Mouse (Mus musculus): Measurements from ENCODE around the gene Jaml. TPM values are rescaled to one million over a fixed set of nuclear protein-coding genes. Genes with fewer than 3 reads are reported as not detected.

The Jaml gene
- polyA plus RNA-seq, 1 experiment from 2014 or later, result not detected

DNA sequence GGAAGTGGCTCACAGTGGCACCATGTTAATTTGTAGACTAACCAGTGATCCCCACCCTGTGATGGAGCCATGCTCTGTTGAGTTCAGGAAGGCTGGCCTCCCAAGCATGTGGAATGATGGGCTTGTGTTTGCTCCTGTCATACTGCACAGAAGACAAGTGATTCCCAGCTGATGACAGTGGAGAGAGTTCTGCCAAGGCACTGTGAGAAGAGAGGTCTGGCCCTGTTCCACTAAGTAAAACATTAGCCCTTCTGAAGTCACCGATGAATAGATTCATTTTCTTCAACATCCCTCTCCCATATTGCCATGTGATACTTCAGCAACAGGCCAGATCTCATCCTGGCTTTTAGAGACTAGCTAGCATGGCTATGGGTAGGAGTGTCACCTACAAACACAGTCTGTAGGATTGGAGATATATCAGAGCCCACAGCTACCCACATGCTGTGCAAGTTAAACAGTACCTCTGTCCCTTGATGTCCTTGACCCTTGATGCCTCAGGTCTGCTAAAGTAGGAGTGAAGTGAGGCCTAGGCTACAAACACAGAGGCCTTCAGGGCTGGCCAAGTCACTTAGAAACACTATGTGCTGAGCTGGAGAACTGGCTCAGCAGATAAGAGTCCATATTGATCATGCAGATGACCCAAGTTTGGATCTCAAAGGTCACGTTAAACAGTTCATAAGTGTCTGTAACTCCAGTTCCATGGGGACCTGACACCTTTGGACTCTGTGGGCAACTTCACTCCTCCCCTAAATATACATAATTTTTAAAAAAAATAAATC lies 26.8 kb downstream of the Jaml start:
- Histone ChIP-seq H3K36me3 (ENCODE audit: control insufficient read depth, insufficient read depth, low read length) (no peaks in the 10 kb centered on the region), H3K9me3 (ENCODE audit: control insufficient read depth, low read length) (no peaks in the 10 kb centered on the region), H3K4me1 (ENCODE audit: control insufficient read depth, insufficient read depth, low read length) (no peaks in the 10 kb centered on the region), H3K27me3 (ENCODE audit: control insufficient read depth, insufficient read depth, low read length) (no peaks in the 10 kb centered on the region), H3K4me2 (replicated peaks; ENCODE audit: low read depth, low read length) (no peak overlapping the region), H3K4me3 (ENCODE audit: low read length) (no peak overlapping the region), H3K9ac (ENCODE audit: low read depth, low read length) (no peak overlapping the region), H3K27ac (ENCODE audit: low read depth, low read length) (no peak overlapping the region)
- 87% methylated on average over 2 of the region's 2 CpGs for WGBS
- no peak for ATAC-seq (ENCODE audit: low FRiP score, low TSS enrichment)

DNA sequence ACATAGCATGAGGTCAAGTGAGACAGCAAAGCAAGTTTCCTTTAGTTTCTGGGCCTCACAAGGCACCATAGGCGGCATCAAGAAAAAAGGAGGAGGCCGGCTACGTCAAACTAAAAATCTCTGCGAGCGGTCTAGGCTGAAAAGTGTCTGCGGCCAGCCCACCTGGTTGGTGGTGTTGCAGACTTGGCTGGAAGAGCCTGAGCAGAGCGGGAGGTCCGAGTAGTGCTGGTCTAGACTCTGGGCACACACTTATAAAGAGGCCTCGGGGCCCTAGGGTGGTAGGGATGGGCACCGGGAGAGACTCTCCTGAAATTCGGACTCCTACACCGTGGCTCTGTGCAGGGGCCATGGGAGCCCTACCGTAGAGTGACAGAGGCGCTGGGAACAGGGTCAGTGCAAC lies 36.7 kb downstream of the Jaml start:
- no peaks in the 10 kb centered on the region for H3K27me3 ChIP-seq (ENCODE audit: control insufficient read depth, insufficient read depth, low read length)
- no peaks in the 10 kb centered on the region for H3K9me3 ChIP-seq (ENCODE audit: control insufficient read depth, low read length)
- H3K9ac ChIP-seq (ENCODE audit: low read depth, low read length), result peak overlapping the region; percentile 45
- ATAC-seq (ENCODE audit: low FRiP score, low TSS enrichment), result peak; percentile 65
- no peak overlapping the region for H3K27ac ChIP-seq (ENCODE audit: low read depth, low read length)
- H3K4me2 ChIP-seq (replicated peaks; ENCODE audit: low read depth, low read length), result peak overlapping the region; percentile 49
- H3K36me3 ChIP-seq (ENCODE audit: control insufficient read depth, insufficient read depth, low read length), result no peaks in the 10 kb centered on the region
- H3K4me3 ChIP-seq (ENCODE audit: low read length), result peak overlapping the region; percentile 37
- H3K4me1 ChIP-seq (ENCODE audit: control insufficient read depth, insufficient read depth, low read length), result peaks cover 11% of the 10 kb centered on the region
- 2% methylated on average over 14 of the region's 14 CpGs for WGBS

DNA sequence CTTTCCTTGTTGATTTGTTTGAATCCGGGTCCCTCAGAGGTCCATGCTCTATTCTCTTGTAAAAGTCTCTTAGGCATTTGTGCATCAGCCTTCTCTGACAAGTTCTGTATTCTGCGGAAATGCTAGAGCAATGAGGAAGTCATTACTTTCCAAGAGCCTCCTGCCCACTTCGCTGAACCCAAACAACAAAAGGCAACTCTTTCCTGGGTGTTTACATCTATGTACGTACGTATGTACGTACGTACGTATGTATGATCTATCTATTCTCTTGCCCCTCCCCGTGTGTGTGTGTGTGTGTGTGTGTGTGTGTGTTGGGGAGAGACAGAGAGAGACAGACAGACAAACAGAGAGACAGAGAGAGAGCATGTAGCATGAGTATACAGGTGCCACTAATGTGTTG lies 37.8 kb downstream of the Jaml start:
- Histone ChIP-seq H3K4me2 (replicated peaks; ENCODE audit: low read depth, low read length) (no peak overlapping the region), H3K36me3 (ENCODE audit: control insufficient read depth, insufficient read depth, low read length) (no peaks in the 10 kb centered on the region), H3K4me1 (ENCODE audit: control insufficient read depth, insufficient read depth, low read length) (peaks cover 11% of the 10 kb centered on the region), H3K9ac (ENCODE audit: low read depth, low read length) (no peak overlapping the region), H3K9me3 (ENCODE audit: control insufficient read depth, low read length) (no peaks in the 10 kb centered on the region), H3K27me3 (ENCODE audit: control insufficient read depth, insufficient read depth, low read length) (no peaks in the 10 kb centered on the region), H3K27ac (ENCODE audit: low read depth, low read length) (no peak overlapping the region), H3K4me3 (ENCODE audit: low read length) (no peak overlapping the region)
- WGBS, result 67% methylated on average over 9 of the region's 9 CpGs
- ATAC-seq (ENCODE audit: low FRiP score, low TSS enrichment), result no peak

DNA sequence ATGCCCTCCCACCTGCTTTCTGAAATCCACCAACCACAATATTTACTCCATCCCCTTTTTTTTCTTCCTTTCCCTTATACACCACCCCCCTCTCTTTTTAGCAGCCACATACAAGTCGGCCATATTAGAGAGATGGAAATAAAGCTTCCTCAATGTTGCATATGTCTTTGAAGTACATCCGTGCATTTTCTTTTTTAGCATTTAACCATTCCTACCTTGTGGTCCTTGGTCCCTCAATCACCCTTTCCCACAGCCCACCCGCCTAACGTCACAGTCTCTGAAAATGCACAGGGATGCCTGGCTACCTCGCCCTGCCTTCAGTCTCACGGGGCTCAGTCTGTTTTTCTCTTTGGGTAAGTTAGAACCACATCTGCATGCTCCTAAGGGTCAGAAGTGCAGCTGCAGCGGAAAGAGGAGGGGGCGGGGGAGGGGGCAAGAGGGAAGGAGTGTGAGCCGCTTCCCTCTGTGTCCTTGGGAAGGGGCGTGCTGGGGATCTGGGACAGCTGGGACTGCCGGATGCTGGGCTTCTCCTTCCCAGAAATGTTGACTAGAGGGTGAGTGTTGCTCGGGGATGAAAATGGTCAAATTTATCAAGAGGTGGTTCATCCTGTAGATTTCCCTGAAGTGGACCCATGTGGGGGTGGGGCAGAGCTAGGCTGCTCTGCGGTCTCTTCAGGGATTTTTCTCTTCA lies 38.9 kb downstream of the Jaml start, which contains the start of gene Scn2b:
TSS of gene Scn2b (plus strand) at position 42 of the 691 bp plus-strand sequence.
- 0% methylated on average over 13 of the region's 13 CpGs for WGBS
- Histone ChIP-seq H3K27me3 (ENCODE audit: control insufficient read depth, insufficient read depth, low read length) (no peaks in the 10 kb centered on the region), H3K4me2 (replicated peaks; ENCODE audit: low read depth, low read length) (peak within 1 kb of the TSS; percentile 64), H3K4me1 (ENCODE audit: control insufficient read depth, insufficient read depth, low read length) (peaks cover 17% of the 10 kb centered on the region), H3K36me3 (ENCODE audit: control insufficient read depth, insufficient read depth, low read length) (no peaks in the 10 kb centered on the region), H3K9me3 (ENCODE audit: control insufficient read depth, low read length) (no peaks in the 10 kb centered on the region), H3K27ac (ENCODE audit: low read depth, low read length) (peak within 1 kb of the TSS; percentile 74; the same call in 1 of the 2 replicates), H3K4me3 (ENCODE audit: low read length) (peak within 1 kb of the TSS; percentile 73), H3K9ac (ENCODE audit: low read depth, low read length) (peak within 1 kb of the TSS; percentile 73)
- peak; percentile 48; the same call in 1 of the 2 replicates for ATAC-seq (ENCODE audit: low FRiP score, low TSS enrichment)

DNA sequence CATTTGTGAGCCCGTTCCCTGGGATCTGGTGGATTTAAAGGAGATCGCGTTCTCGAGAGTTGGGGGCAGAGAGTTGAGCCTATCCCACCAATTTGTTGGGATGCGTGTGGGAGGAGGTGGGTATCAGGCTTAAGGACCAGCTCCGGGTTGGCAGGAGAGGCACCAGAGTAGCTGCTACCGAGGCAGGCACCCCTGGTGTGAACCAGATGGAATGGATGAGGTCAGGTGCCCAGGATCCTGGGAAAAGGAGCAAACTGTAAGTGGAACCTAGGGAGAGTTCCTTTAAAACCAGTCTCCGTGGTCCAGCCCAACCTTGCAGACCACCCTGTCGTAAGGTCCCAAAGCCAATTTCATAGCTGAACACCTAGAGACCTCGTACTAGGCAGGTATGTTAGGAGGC lies 39.6 kb downstream of the Jaml start:
- peak overlapping the region; percentile 73 for H3K4me3 ChIP-seq (ENCODE audit: low read length)
- 24% methylated on average over 10 of the region's 10 CpGs for WGBS
- H3K27me3 ChIP-seq (ENCODE audit: control insufficient read depth, insufficient read depth, low read length), result no peaks in the 10 kb centered on the region
- peak overlapping the region; percentile 73; the same call in 1 of the 2 replicates for H3K9ac ChIP-seq (ENCODE audit: low read depth, low read length)
- no peak for ATAC-seq (ENCODE audit: low FRiP score, low TSS enrichment)
- no peaks in the 10 kb centered on the region for H3K9me3 ChIP-seq (ENCODE audit: control insufficient read depth, low read length)
- no peaks in the 10 kb centered on the region for H3K36me3 ChIP-seq (ENCODE audit: control insufficient read depth, insufficient read depth, low read length)
- no peak overlapping the region for H3K27ac ChIP-seq (ENCODE audit: low read depth, low read length)
- H3K4me2 ChIP-seq (replicated peaks; ENCODE audit: low read depth, low read length), result peak overlapping the region; percentile 64
- H3K4me1 ChIP-seq (ENCODE audit: control insufficient read depth, insufficient read depth, low read length), result peaks cover 17% of the 10 kb centered on the region

DNA sequence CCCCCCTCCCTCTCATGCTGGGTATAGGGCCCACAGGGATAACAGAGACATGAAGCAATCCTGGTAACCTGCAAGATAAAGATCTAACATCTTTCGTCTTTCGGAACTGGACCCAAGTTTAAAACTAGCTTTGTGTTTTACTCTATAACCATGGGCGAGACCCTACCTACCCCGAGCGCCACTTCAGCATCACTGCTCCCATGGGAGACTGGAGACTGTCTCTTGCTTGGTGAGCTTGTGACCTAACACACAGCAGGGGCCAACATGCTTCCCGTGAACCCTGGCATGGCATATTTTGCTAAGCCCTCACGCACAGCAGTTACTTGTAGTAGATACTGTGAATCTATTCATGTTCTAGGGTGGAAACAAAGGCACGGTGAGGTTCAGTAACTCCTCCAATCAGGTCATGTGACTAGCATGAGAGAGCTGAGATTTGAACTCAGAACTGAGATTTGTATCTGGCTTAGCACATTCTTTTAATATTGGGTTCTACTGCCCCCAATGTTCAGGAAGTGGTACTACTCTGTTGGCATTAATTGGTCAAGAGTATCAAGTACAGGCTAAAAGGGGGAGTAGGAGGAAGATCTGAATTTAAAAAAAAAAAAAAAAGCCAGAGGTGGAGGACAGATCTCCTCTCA lies 40.5 kb downstream of the Jaml start:
- H3K27me3 ChIP-seq (ENCODE audit: control insufficient read depth, insufficient read depth, low read length), result no peaks in the 10 kb centered on the region
- peak overlapping the region; percentile 64; the same call in 1 of the 2 replicates for H3K4me2 ChIP-seq (replicated peaks; ENCODE audit: low read depth, low read length)
- no peak overlapping the region for H3K27ac ChIP-seq (ENCODE audit: low read depth, low read length)
- no peak for ATAC-seq (ENCODE audit: low FRiP score, low TSS enrichment)
- H3K4me1 ChIP-seq (ENCODE audit: control insufficient read depth, insufficient read depth, low read length), result peaks cover 17% of the 10 kb centered on the region
- H3K4me3 ChIP-seq (ENCODE audit: low read length), result no peak overlapping the region
- no peak overlapping the region for H3K9ac ChIP-seq (ENCODE audit: low read depth, low read length)
- WGBS, result 91% methylated on average over 8 of the region's 8 CpGs
- H3K36me3 ChIP-seq (ENCODE audit: control insufficient read depth, insufficient read depth, low read length), result no peaks in the 10 kb centered on the region
- no peaks in the 10 kb centered on the region for H3K9me3 ChIP-seq (ENCODE audit: control insufficient read depth, low read length)

DNA sequence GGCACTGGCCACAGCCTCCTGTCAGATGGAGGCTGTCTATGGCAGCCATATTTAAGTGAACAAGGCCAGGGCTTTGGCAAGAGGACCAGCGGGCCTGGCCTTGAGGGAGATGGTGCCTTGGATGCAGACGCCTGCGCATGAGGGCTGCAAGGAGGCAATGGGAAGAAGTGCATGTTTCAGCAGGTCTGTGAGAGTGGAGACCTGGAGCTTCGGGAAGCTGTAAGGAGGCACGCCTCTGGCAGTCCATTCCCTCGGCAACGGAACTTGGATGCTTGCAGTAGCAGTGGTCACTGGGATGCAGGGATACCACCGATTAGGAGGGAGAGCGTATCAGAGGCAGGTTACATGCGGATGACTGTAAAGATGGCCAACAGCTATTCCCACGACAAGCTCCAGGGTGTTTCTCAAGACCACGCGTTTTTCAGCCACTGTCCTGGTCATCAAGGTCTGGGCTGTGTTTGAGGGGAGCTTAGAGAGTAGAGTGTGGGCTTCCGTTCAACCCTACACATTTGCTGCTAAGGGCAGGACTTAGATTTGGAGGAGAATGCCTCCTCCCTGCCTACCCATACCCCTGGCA lies 41.1 kb downstream of the Jaml start:
- Histone ChIP-seq H3K9ac (ENCODE audit: low read depth, low read length) (no peak overlapping the region), H3K9me3 (ENCODE audit: control insufficient read depth, low read length) (no peaks in the 10 kb centered on the region), H3K4me1 (ENCODE audit: control insufficient read depth, insufficient read depth, low read length) (peaks cover 17% of the 10 kb centered on the region), H3K27ac (ENCODE audit: low read depth, low read length) (no peak overlapping the region), H3K4me2 (replicated peaks; ENCODE audit: low read depth, low read length) (no peak overlapping the region), H3K36me3 (ENCODE audit: control insufficient read depth, insufficient read depth, low read length) (no peaks in the 10 kb centered on the region), H3K4me3 (ENCODE audit: low read length) (no peak overlapping the region), H3K27me3 (ENCODE audit: control insufficient read depth, insufficient read depth, low read length) (no peaks in the 10 kb centered on the region)
- 86% methylated on average over 14 of the region's 14 CpGs for WGBS
- ATAC-seq (ENCODE audit: low FRiP score, low TSS enrichment), result no peak

DNA sequence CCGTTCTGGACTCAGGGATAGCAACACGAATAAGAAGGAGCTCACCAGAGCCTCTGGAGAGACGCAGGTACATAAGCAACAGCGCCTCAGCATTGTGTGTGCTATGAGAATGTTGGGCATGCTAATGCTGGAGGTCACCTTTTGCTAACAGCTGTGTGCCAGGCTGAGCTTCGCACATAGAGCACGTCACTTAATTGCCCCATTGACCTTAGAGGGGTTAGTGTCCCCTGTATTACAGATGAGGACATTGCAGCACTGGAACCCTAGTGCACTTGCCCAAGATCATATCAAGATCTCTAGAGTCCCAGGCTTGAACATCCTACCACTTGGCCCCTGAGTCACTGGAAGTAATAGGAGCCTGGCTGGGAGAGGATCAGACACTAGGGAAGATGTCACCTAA lies 41.6 kb downstream of the Jaml start:
- no peak overlapping the region for H3K4me2 ChIP-seq (replicated peaks; ENCODE audit: low read depth, low read length)
- H3K9me3 ChIP-seq (ENCODE audit: control insufficient read depth, low read length), result no peaks in the 10 kb centered on the region
- H3K27ac ChIP-seq (ENCODE audit: low read depth, low read length), result no peak overlapping the region
- H3K4me1 ChIP-seq (ENCODE audit: control insufficient read depth, insufficient read depth, low read length), result peaks cover 17% of the 10 kb centered on the region
- no peaks in the 10 kb centered on the region; the same call in 1 of the 2 replicates for H3K36me3 ChIP-seq (ENCODE audit: control insufficient read depth, insufficient read depth, low read length)
- 89% methylated on average over 6 of the region's 6 CpGs for WGBS
- no peaks in the 10 kb centered on the region for H3K27me3 ChIP-seq (ENCODE audit: control insufficient read depth, insufficient read depth, low read length)
- no peak overlapping the region for H3K4me3 ChIP-seq (ENCODE audit: low read length)
- ATAC-seq (ENCODE audit: low FRiP score, low TSS enrichment), result no peak
- no peak overlapping the region for H3K9ac ChIP-seq (ENCODE audit: low read depth, low read length)

Data from kidney, embryonic 14.5 days (tissue).